Mouse (Mus musculus) heart, embryonic 14.5 days (tissue): ENCODE results near the gene Alg9. TPM values are rescaled to one million over a fixed set of nuclear protein-coding genes. Genes with fewer than 3 reads are reported as not detected.

ENCODE experiments used
- ATAC-seq: fragments of 200-750 bp; cut with Nextera tagmentation; 2 replicates; pipeline ENCODE4 v1.8.0; 2017; ENCODE audit warnings: low read depth, moderate TSS enrichment; ENCODE audit not compliant: insufficient number of reproducible peaks, insufficient read depth, low FRiP score
- H3K27ac ChIP-seq, 2 experiments: fragments of 200-500 bp in 1 of 2; fragments of 300-500 bp in 1 of 2; sonication (generic) in 1 of 2; replicated peaks in 1 of 2; 2 replicates each; pipeline ENCODE4 v1.5.1; 2012 to 2014; ENCODE audit warnings: low read depth in 2 of 2, low read length in 2 of 2, control low read depth in 1 of 2, mild to moderate bottlenecking in 1 of 2, mixed read lengths in 1 of 2; ENCODE audit not compliant: control insufficient read depth in 1 of 2, insufficient read depth in 1 of 2
- H3K27me3 ChIP-seq: fragments of 300-500 bp; sonication (generic); 2 replicates; pipeline ENCODE4 v1.6.1; 2014; ENCODE audit warnings: mild to moderate bottlenecking, low read length, control low read depth; ENCODE audit not compliant: control insufficient read depth, insufficient read depth
- H3K36me3 ChIP-seq: fragments of 300-500 bp; sonication (generic); 2 replicates; pipeline ENCODE4 v1.6.1; 2014; ENCODE audit warnings: mild to moderate bottlenecking, control low read depth, low read length, mixed read lengths; ENCODE audit not compliant: control insufficient read depth, insufficient read depth
- H3K4me1 ChIP-seq, 2 experiments: fragments of 200-500 bp in 1 of 2; fragments of 300-500 bp in 1 of 2; sonication (generic) in 1 of 2; 2 replicates each; pipeline ENCODE4 v1.6.1; 2012 to 2014; ENCODE audit warnings: low read length in 2 of 2, control low read depth in 1 of 2, mixed read lengths in 1 of 2; ENCODE audit not compliant: control insufficient read depth in 2 of 2, insufficient read depth in 2 of 2
- H3K4me2 ChIP-seq: fragments of 300-500 bp; sonication (generic); 2 replicates; pipeline ENCODE4 v1.6.1; 2014; ENCODE audit warnings: mild to moderate bottlenecking, low read length
- H3K4me3 ChIP-seq, 2 experiments: fragments of 200-500 bp in 1 of 2; fragments of 300-500 bp in 1 of 2; sonication (generic) in 1 of 2; 2 replicates each; pipeline ENCODE4 v1.5.1; 2012 to 2014; ENCODE audit warnings: low read length in 2 of 2, mild to moderate bottlenecking in 2 of 2, control low read depth in 1 of 2, low read depth in 1 of 2, moderate library complexity in 1 of 2; ENCODE audit not compliant: control insufficient read depth in 1 of 2, insufficient read depth in 1 of 2
- H3K9ac ChIP-seq: fragments of 300-500 bp; sonication (generic); 2 replicates; pipeline ENCODE4 v1.6.1; 2014; ENCODE audit warnings: mild to moderate bottlenecking, low read length
- H3K9me3 ChIP-seq: fragments of 300-500 bp; sonication (generic); 2 replicates; pipeline ENCODE4 v1.6.1; 2016; ENCODE audit warnings: low read length, control low read depth; ENCODE audit not compliant: control insufficient read depth
- WGBS: fragments of 180-500 bp; shearing (Covaris S2); extraction: QIAGEN DNeasy Blood & Tissue Kit; methylation state at CpG from one replicate; pipeline ENCODE4 v1.1.7; 2014; 5-methylcytosine and 5-hydroxymethylcytosine counted together
- polyA plus RNA-seq: library from polyadenylated mRNA; unstranded; fragments of >200 nt; fragmentation: Nextera tagmentation; extraction: Ambion mirVana; gene quantifications from 2 replicates; pipeline ENCODE4 v1.2.1, GENCODE M21; 2014

Alg9 gene
- polyA plus RNA-seq, 1 experiment from 2014 or later: 31.5 TPM

- H3K4me3 ChIP-seq: no peak overlapping the region
- no peaks in the 10 kb centered on the region for H3K27me3 ChIP-seq
- peaks cover 4% of the 10 kb centered on the region; the same call in 1 of the 2 replicates for H3K36me3 ChIP-seq
- H3K4me1 ChIP-seq: peaks cover 2 to 4% of the 10 kb centered on the region in 2 experiments; a peak in 3 of 4 replicates
- no peak for ATAC-seq
- WGBS: 67% methylated on average over 1 of the region's 1 CpGs
- no peak overlapping the region for H3K4me2 ChIP-seq
- H3K27ac ChIP-seq: no peak overlapping the region
- no peaks in the 10 kb centered on the region for H3K9me3 ChIP-seq
- no peak overlapping the region for H3K9ac ChIP-seq
These were observed 11.5 kb upstream of the Alg9 start for GRCm38 (mm10) chr9:50763331-50763730.

GRCm38 (mm10) chr9:50767531-50768106 is 7.2 kb upstream of the Alg9 start:
- 5% methylated on average over 17 of the region's 17 CpGs for WGBS
- H3K9me3 ChIP-seq: no peaks in the 10 kb centered on the region
- peak overlapping the region; percentile 83 for H3K9ac ChIP-seq
- peaks cover 2 to 13% of the 10 kb centered on the region in 2 experiments; a peak in 3 of 4 replicates for H3K4me1 ChIP-seq
- peak overlapping the region; percentile 85 to 90 for H3K27ac ChIP-seq
- H3K27me3 ChIP-seq: no peaks in the 10 kb centered on the region
- no peak for ATAC-seq
- peak overlapping the region; percentile 83 for H3K4me2 ChIP-seq
- H3K4me3 ChIP-seq: peak overlapping the region; percentile 70 to 89
- peaks cover 23% of the 10 kb centered on the region for H3K36me3 ChIP-seq

DNA sequence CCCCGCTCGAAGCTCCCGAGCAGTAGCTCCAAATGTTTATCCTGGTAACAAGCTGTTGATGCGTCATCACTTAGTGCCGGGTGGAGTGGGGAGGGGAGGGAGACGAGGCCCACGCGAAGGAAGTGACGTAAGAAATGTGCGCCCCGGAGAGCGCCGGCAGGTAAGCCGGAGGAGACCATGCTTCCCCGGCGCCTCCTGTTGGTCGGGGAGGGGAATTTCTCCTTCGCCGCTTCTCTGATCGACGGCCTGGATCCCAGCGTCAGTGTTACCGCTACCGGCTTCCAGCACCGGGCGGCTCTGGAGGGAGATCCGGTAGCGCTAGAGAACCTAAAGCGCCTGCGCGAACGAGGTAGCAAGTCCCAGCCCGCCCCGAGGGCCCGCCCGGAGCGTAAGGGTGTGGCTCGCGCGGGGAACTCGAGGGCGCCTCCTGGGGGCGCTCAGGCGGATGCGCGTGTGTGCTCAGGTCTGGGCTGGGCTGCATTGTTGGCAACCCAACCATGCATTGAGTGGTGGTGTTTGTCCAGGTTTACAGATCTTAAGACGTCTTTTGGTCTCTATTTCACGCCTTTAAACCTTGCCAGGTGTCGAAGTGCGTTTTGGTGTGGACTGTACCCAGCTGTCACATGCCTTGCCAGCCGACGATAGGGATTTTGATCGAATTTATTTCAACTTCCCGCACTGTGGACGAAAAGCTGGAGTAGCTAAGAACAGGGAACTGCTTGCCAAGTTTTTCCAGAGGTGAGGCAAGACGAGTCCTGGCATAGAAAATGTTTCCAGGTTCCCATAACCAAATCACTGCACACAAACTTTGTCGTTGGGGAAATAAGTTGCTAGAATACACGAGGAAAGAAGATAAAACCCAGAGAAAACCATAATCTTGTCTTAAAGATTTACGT is 6.5 kb upstream of the Alg9 start, which contains the start of gene Fdxacb1:
Gene Fdxacb1 (plus strand): TSS at position 130 of the 896 bp plus-strand sequence.
- Histone ChIP-seq H3K4me3 (peak within 1 kb of the TSS; percentile 70 to 89), H3K36me3 (peaks cover 25% of the 10 kb centered on the region), H3K4me2 (peak within 1 kb of the TSS; percentile 83), H3K4me1 (peaks cover 2 to 13% of the 10 kb centered on the region in 2 experiments; a peak in 3 of 4 replicates), H3K27me3 (no peaks in the 10 kb centered on the region), H3K9ac (peak within 1 kb of the TSS; percentile 83), H3K27ac (peak within 1 kb of the TSS; percentile 90 to 95), H3K9me3 (no peaks in the 10 kb centered on the region)
- peak; percentile 94 for ATAC-seq
- 4% methylated on average over 59 of the region's 59 CpGs for WGBS

GRCm38 (mm10) chr9:50770011-50770410 is 4.8 kb upstream of the Alg9 start:
- Histone ChIP-seq H3K36me3 (peaks cover 21% of the 10 kb centered on the region), H3K27me3 (no peaks in the 10 kb centered on the region), H3K4me2 (no peak overlapping the region), H3K9me3 (no peaks in the 10 kb centered on the region), H3K9ac (no peak overlapping the region), H3K4me3 (no peak overlapping the region), H3K4me1 (peaks cover 2 to 23% of the 10 kb centered on the region in 2 experiments; a peak in 3 of 4 replicates), H3K27ac (no peak overlapping the region)
- WGBS: 72% methylated on average over 2 of the region's 2 CpGs
- no peak for ATAC-seq

DNA sequence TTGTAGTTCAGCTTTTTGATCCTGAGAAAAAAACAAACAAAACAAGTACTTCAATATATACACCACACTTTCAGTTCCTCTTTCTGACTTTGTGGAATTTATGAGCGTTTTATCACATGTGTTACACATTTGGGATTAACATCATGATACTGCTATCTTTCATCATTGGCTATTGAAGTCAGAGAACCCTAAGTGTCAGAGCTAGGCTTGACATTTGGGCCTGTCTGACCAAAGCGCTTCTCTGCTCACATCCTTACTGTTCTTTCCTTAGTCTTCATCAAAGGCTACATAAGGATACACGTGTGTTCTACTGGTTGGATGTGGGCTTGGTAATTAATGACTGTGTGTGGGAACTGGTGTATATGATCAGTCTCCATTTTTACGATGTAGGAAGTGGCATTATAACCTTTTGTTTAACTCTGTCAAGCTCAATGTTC is 775 bp upstream of the Alg9 start:
- WGBS: 75% methylated on average over 4 of the region's 4 CpGs
- ATAC-seq: no peak
- H3K4me3 ChIP-seq: no peak overlapping the region
- H3K4me1 ChIP-seq: peaks cover 2 to 23% of the 10 kb centered on the region in 2 experiments; a peak in 3 of 4 replicates
- no peaks in the 10 kb centered on the region for H3K27me3 ChIP-seq
- H3K27ac ChIP-seq: no peak overlapping the region
- H3K4me2 ChIP-seq: peak overlapping the region; percentile 82
- no peaks in the 10 kb centered on the region for H3K9me3 ChIP-seq
- peaks cover 24% of the 10 kb centered on the region for H3K36me3 ChIP-seq
- H3K9ac ChIP-seq: no peak overlapping the region; the same call in 1 of the 2 replicates

DNA sequence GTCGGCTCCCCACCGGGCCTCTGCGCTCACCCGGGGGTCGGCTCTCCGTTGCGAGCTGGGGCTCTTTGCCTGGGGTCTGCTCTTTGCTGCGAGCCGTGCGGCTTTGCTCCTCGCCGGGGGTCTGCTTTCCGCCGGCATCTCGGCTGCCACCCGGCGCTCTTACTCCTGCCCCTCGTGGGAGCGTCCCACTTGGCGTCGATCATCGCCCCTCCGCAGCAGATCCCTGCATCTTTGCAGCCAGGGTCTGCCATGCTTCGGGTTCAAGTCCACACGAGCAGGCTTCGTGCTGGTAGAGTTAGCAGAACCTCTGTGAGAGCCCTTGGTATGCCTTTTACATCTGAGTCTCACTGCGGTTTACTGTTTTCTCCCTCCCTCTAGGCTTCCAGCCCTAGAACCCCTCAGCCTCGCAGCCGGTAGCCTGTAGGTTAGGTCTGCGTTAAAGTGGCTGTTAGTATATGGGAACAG is 875 bp downstream of the Alg9 start:
- peak overlapping the region in 1 of 2 experiments; percentile 51; a peak in 1 of 4 replicates for H3K27ac ChIP-seq
- under 1% methylated on average over 28 of the region's 30 CpGs for WGBS

DNA sequence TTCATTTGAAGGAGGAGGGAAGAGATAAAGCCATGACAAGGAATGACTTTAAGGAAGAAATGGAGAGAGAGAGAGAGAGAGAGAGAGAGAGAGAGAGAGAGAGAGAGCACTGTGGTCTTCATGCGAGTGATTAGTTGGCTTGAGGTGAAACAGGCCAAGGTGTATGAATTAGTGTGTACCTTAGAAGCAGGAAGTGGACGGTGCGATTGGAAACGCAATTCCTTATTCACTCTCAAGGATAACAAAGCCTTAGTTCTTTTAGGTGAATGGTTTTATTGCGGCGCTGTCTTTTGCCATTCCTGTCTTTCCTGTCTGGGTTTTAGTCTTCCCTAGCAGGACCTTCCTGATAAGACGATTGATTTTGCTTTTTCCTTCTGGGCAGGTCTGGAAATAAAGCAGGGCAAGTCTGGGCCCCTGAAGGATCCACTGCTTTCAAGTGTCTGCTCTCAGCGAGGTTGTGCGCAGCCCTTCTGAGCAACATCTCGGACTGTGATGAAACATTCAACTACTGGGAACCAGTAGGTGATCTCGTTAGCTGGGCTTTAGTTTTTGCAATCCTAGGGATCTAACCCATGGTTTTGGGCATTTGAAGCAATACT is 1.4 kb downstream of the Alg9 start:
- Histone ChIP-seq H3K4me1 (peaks cover 2 to 17% of the 10 kb centered on the region in 2 experiments; a peak in 2 of 4 replicates), H3K36me3 (peaks cover 41% of the 10 kb centered on the region), H3K4me3 (peak overlapping the region; percentile 92), H3K27ac (0 out of 4 replicates have a peak overlapping the region, but pooled peaks of 1 of the 2 experiments have one; percentile 51), H3K9ac (peak overlapping the region; percentile 91), H3K4me2 (peak overlapping the region; percentile 82), H3K27me3 (no peaks in the 10 kb centered on the region), H3K9me3 (no peaks in the 10 kb centered on the region)
- ATAC-seq: no peak
- WGBS: 58% methylated on average over 11 of the region's 11 CpGs

More for the DNA sequence above, 875 bp downstream of the Alg9 start:
- Histone ChIP-seq H3K4me2 (peak overlapping the region; percentile 82), H3K4me3 (peak overlapping the region; percentile 92), H3K9ac (peak overlapping the region; percentile 91), H3K4me1 (peaks cover 2 to 17% of the 10 kb centered on the region in 2 experiments; a peak in 2 of 4 replicates), H3K36me3 (peaks cover 38% of the 10 kb centered on the region), H3K9me3 (no peaks in the 10 kb centered on the region), H3K27me3 (no peaks in the 10 kb centered on the region)
- ATAC-seq: peak; percentile 51; the same call in 1 of the 2 replicates
